Mouse (Mus musculus): ENCODE measurements at regions not wholly inside any gene's neighbourhood (a gene's known extent, or its start where the extent isn't known, plus 50 kb on each side); places are given as distances from the start of the nearest gene placed in this dataset.
A peak's percentile ranks its signal among the peaks of the same experiment; 100 is the strongest.

DNA sequence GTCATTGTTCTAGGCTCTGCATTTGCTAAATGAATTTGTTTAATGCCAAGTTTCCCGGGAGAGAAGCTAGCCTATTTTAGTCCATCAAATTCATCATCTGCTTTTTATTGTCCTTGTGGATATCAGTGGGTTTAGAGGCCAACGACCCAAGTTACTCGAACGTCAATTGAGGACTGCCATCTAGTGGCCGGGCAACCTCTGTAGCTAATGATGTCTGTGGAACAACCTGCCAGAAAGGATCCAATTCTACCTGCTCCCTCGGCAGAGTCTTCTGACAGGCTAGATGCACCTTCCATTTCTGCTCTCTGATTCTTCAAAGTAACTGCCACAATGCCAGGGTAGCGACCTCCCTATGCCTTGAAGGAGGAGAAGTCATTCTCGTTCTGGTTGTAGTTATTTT lies 232.1 kb upstream of the Cxcr4 start:
- DNase-seq: peak; percentile 89

DNA sequence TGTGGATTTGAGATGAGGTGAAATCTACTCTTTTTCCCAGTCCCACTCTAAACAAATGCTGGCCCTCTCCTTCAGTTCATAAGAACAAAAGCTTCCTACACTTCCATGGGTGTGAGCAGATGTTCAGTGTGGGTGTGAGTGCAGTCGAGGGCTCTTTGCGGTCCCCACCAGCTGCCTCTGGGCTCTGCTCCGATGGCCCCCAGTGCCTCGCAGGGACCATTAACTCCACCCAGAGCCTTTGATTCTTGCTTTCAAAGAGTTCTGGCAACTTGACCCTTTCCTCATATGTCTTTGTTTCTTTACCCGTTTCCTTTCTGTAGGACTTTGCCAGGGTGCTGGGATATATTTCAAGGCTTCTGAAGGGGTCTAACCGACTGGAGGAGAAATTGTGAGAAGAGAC lies 229.9 kb upstream of the Cxcr4 start:
- no peak for DNase-seq

DNA sequence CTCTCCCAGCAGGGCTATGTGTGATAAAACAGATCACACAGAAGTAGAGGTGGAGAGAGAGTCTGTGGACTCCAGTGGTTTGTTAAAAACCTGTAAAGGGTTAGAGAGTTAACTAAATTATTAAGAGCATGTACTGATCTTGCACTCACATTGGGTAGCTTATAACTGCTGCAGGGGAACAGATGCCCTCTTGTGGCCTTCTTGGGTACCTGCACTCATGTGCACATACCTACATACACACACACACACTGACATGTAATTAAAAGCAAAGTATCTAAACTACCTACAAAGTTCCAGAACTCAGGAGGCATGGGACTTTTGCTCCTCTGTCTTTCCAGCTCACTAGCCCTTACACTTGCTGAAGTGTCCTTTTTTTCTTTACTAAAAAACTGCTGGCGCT lies 228.4 kb upstream of the Cxcr4 start:
- no peak for DNase-seq

DNA sequence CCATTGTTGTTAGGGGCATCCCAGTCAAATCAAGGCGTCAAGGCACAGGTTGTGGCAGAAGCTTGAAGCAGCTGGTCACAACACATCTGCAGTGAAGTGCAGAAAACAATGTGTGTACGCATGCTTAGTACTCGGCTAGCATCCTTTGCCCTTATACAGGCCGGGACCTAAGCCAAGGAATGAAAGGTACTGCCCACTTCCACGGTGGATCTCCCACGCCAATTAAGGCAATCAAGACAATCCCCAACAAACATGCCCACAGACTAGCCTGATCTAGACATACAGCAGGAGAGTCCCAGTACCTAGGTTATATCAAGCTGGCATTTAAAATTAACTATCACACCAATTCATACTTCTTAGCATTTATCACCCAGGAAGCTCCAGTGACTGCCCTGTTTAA lies 227.5 kb upstream of the Cxcr4 start:
- DNase-seq: no peak

DNA sequence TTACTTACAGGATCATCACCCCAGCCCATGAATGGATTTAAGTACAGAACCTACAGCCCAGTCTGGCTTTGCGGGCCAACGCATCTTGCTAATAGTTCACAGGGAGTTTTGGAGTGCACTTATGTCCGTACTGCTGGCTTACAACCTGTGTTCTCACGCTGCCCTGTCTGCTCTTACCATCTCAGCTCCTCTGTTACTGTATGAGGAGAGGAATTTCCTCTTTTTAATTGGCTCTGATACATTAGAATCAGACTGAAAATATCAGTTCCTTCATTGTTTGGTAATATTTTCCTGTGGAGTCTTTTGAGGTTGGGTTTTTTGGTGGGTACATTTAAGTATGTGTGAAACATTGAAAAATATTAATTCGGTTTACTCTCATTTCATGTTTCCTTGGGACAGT lies 221.3 kb upstream of the Cxcr4 start:
- no peak for DNase-seq

DNA sequence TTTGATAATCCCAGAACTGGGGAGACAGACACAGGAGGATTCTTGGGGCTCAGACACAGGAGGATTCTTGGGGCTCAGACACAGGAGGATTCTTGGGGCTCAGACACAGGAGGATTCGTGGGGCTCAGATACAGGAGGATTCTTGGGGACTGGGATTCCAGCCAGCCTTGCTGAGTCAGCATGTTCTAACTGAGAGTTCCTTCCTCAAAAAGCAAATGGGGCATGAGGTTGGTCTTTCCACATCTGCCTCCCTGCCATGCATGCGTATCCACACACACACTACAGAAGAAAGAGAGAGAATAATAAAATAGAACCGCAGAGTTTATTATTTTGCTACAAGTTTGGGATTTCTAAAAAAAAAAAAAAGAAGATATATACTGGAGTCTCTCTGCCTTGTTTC lies 218.8 kb upstream of the Cxcr4 start:
- no peak for DNase-seq

DNA sequence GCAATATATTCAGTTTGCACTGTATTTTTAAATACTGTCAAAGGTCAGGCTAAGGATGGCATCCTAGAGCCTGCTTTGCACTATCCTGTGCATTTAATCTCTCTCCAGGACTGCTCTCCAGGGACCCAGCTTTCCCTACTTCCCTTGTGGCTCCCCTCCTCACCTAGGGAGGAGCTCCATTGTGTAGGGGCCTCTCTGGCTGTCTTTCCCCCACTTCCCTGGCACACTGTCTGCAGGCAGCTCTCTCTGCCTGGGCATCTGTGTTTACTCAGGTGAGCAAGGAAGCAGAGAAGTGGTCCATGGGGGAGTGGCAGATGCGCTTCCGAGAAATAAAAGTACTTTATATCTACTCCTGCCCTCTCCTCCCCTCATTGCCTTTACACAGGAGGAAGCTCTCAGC lies 218.0 kb upstream of the Cxcr4 start:
- no peak for DNase-seq

DNA sequence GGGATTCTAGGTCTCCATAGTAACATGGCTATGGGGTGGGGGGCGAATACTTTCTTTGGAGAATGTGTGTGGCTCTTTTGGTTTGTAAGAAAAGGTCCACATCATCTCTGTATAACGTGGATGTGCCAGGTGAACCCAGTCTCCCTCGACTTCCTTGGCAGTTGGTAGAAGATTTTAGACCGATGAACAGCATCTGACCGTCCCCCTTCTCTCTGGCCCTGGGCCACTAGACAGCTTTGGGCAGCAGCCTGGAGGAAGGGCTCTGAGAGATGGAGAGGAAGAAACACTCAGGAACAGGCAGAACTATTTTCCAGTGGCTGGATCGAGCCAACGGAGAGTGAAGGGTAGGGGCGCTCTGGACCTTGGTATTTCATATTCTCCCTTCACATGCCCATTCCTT lies 217.5 kb upstream of the Cxcr4 start:
- DNase-seq: no peak

DNA sequence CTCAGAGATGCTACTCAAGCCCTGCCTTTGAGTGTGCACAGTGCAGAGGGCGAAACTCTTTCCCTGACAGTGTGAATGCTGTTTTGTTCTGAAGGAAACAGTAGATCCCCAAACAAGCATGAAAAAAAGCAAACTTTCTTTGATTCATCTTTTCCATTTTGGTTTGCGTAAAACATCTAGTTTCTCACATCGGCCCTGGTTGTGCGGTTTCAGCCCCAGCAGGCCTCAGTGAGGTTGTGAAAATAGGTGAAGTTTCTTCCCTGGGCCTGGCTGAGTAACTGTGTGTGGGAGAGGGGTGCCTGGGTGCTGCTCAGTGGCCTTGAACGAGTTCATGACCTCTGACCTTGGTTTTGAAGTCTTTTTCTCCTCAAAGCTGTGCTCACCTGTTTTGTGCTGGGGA lies 216.5 kb upstream of the Cxcr4 start:
- DNase-seq: no peak

DNA sequence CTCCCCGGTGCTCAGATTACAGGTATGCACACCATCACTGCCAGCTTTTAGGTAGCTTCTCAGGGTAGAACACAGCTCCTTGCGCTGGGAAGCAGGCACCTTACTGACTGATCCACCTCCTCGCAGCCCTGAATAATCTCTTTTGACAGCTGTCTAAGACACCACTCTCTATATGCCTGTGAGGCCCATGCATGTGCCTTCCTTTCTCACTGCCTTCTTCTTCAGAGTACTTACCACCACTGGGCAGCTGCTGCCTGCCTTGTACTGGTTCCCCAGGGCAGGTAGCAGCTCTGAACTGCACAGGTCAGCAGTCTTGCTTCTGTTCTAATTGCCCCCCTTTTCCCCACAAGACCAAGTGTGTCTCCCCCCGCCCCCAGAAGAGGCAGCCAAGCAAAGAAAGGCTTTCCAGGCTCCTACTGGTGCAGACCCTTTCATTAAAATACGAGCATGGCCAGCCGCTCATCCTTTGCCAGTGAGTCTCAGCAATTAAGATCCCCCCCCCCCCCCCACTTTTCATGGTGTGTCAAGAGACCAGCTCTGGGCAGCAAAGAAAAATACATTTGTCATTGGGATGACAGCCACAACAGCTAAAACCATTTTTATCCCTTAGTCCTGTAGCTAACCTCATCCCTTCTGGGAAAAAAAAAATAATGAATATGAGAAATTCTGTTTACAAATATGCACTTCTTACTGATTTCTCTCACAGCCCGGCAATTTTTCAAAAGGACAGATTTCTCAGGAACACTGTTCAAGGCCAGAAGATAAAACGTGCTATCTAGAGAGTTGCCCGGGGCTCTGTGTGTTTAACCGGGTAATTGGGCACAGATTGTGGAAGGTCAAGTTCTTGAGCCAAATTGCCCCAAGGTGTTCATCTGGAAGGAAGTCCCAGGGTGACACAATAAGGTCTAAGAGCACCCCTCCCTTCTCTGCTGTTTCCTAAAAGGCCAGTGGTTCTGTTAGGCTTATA lies 213.9 kb upstream of the Cxcr4 start:
- no peak for DNase-seq

DNA sequence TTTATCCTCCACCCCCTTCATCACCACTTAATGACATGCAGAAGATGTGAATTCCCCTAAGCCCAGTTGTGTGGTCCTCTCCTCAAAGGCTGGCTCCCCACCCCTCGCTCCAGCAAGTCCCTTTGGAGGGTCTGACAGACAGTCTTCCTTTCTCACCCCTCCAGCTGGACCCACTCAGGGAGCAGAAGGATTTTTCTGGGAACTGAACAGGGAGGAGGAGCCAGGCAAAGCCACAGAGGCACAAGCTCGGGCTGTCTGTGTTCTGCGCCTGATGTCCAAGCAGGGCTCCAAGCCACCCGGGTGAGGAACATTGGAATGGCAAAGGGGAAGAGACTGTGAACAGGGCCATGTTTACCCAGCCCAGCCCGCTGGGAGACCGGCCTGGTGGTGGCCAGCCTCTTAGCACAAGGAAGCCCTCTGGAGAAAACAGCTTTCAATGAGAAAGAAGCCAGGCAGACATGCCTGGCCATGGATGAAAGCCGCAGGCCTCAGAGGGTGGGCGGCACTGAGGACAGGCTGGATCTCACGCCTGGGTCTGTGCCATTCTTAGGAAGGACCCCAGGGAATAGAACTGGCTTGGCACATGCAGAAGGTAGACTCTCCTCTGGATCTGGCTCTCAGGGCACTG lies 211.5 kb upstream of the Cxcr4 start:
- peak; percentile 32 for DNase-seq

DNA sequence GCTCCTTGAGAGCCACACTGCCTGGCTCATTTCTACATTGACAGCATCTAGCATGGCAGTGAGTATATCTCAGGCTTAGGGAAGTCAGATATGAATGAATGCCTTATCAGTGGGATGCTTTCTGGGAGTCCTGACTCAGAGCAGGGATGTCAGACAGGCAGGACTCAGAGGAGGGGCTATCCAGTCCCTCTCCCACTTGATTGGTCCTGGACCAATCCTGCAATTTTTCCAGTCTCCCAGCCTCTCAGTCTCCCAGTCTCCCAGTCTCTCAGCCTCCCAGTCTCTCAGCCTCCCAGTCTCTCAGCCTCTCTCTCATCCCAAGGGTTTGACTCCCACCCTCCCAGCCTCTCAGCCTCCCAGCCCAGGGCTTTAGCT lies 211.0 kb upstream of the Cxcr4 start:
- DNase-seq: no peak

DNA sequence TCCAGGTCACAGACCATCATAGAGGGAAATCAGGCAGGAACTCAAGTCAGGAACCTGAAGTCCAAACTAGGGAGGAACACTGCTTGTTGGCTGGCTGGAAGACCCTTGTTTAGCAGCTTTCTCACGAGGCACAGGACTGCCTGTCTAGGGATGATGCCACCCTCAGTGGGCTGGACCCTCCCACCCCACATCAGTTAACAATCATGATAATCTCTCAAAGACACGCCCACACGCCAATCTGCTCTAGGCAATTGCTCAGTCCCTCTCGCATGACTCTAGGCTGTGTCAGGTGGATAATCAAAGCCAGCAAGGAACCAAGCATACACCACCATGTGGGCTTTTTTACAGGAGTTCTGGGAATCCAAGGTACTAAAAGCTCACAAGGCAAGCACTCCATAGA lies 206.6 kb upstream of the Cxcr4 start:
- no peak for DNase-seq

DNA sequence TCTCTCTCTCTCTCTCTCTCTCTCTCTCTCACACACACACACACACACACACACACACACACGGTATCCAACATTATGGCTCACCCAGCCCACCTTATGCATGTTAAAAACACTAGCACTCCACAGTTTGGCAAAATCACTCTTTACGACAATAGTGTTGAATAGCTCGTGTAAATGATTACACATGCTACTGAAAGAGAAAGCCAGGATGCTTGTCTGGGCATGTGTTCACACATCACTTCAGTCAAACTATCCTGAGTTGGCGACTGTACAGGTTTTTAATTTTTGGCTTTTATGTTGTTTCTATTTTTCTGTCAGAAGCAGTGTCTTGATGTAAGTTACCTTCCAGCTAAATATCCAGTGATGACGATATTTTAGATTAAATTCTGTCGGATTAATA lies 203.6 kb upstream of the Cxcr4 start:
- no peak for DNase-seq

DNA sequence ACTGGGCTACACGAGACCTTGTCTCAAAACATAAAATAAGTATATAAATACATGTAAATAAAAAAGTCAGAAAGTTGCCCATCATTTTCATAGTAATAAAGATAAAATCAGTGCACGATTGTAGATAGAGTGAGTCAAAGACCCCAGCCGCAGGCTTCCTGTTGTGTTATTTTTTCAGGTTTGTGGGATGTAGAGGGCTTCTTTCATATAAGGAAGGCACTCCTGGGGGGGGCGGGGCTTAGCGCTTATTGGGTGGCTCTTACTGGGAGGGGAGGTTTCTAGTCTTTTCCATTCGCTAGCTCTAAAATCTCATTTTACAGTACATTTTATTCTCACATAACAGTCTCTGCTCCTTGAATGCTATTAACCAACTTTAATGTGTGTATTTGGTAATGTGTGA lies 198.8 kb upstream of the Cxcr4 start:
- DNase-seq: no peak

DNA sequence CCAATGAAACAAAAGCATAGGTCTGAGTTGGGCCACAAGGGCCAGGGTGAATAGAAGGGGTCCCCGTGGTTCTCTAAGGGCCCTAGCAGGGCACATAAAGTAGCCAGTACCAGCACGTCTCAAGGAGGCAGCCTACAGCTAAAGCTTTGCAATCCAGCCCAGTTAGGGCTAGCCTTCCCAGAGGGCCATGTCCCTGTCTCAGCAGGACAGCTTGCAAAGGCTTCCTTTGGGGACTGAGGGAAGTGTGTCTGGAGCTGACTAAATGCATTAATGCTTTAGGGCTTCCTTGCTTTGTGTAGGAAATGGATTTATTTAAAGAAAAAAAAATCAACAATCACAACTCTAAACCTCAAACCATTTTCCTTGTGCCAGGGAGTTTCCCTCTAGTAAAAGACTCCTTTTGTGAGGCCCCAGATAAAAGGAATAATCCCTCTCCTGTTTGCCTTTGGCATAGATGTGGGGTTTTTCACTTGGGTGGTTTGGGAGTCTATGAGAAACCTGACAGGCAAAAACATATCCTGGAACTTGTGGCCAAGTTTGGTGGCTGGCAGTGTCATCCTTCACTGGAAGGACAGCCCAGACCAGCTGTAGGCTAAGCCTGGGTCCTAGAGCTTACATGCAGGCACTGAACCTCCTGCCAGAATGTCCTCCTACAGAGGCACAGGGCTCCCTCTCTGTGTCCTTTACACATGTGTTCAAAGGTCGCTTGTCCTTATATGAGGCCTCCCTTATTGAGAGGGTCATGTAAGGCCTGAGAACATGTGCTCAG lies 197.7 kb upstream of the Cxcr4 start:
- no peak for DNase-seq

DNA sequence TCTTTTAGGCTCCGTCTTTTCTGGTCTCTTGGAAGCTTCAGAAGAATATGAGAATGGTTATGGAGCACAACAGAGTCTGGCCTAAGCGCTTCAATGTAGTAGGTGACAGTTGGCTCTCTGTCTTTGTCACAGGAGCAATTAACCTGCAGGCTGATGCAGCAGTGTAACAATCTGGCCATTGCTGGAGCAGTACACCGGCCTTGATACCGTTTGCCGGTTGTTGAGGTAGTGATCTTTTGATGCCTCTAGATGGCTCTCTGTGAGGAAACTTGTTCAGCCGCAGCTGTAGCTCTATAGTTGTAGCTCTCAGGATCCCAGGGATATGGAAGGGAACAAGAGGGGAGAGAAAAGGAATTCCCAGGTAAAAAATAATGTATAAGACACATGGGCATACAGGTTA lies 196.1 kb upstream of the Cxcr4 start:
- DNase-seq: no peak

DNA sequence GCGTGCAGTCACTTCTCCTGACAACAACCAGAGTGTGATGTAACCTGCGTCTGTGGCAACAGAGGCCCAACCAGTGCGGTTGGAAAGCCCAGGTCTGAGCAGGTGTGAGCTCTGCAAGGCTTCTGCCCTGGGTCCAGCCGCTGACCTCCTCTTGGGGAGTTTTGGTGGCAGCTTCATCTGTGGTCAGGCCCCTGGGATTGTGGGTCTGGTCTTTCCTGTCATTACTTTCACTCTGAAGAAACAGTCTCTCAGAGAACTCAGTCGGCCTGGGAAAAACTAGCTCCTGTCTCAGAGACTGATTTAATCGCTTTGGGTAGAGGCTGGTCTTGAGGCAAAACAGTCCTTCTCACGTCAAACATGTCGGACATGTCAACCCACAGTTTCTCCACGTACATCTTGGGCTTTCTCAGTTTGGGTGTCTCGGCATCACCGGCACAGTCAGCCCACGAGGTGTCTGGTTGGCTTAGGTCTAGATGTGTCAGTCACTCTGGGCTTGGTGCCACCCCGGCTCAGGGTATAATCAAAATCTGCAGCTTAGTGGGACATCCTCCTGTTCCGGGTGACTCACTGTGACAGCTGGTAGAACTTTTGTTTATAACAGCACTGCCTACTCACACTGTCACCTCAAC lies 195.0 kb upstream of the Cxcr4 start:
- DNase-seq: no peak

DNA sequence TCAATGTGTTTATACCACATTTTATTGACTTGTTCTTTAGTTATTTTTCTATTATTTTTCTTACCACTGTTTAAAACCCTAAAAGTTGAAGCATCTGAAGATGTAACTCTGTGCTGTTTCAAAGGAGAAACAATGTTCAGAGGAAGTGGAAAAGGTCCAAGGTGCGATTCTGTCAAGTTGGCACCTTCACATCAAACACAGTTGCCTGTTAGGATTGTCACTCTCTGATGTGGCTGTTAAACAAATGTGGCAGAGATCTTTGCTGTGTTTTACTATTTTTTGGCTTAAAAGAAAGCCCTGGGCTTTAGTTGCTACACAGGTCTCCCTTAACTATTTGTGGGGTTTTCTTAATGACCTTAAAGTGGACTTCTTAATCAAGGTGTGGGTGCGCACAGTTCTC lies 190.2 kb upstream of the Cxcr4 start:
- DNase-seq: no peak

DNA sequence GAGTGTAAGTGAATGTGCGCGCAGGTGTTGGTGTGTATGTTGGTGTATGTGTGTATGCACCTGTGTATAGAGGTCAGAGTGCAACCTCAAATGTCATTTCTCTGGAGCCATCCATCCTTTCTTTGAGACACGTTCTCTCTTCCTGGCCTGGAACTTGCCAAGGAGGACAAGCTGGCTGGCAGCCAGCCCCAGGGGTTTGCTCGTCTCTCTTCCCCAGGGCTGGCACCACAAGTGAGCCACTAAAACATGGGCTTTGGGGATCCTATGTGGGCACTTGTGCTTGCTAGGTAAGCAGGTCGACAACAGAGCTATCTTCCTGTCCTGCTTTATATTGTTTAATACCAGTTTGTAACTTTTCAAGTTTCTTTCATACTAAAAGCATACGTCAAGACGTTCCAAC lies 189.8 kb upstream of the Cxcr4 start:
- no peak for DNase-seq

DNA sequence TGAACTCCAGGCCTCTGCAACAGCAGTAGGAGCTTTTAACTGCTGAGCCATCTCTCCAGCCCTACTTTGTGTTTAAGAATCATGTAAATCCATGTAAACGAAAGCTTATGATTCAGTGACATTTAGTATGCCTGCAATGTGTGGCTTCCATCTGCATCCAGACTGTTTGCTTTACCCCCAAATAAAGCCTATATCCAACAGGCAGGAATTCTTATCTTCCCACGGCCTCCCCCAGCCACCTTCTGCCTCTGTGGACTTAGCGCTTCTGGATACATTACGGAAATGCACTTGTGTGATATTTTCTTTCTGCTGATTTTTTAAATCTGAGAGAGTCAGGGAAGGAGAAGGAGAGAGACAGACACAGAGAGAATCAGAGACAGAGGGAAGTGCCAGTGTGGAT lies 189.2 kb upstream of the Cxcr4 start:
- no peak for DNase-seq

DNA sequence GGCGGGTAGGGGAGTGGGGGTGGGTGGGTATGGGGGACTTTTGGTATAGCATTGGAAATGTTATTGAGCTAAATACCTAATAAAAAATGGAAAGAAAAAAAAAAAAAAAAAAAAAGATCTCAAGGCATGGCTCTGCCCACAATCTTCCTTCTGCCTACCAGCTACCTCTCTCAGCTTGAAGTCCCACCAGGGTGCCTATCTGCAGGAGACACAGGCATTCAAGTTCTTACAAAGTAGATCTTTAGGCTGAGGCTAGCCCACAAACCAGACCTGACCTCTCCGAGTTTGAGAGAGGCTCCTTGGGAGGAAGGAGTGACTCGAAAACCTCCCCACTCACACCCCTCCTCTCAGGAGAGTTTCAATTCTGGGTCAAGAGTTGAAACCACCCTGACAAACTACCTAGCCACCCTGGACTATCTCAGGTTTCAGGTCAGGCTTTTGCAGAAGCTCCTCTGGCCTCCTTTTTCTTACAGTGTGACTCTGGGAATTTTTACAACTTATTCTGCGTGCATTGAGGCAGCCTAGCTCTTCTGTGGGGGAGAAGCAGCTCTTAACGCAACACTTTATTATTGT lies 187.6 kb upstream of the Cxcr4 start:
- no peak for DNase-seq

DNA sequence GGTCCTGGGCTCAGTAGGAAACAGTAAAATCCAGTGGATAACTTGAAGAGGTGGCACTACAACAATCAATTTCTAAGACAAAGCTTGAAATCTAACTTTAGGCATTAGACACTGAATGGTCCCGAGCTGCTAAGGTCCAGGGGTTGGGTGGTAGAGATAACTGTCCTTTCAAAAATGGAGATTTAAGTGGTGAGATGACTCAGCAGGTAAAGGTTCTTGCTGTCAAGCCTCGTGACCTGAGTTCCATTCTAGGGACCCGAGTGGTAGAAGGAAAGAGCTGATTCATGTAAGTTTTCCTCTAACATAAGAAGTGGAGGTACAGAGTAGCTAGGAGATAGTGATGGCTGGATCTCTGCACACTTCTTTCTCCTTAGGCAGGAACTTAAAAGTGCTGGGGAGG lies 180.3 kb upstream of the Cxcr4 start:
- DNase-seq: no peak
